Mouse (Mus musculus): Measurements from ENCODE around the gene Vamp8. TPM values are rescaled to one million over a fixed set of nuclear protein-coding genes. Genes with fewer than 3 reads are reported as not detected.

Vamp8 gene
- polyA plus RNA-seq, 1 experiment from 2014 or later = 87.4 TPM

GRCm38 (mm10) chr6:72364009-72364408, 26.5 kb downstream of the Vamp8 start:
- no peak overlapping the region for H3K27ac ChIP-seq (replicated peaks; ENCODE audit: low read depth, low read length)
- no peak overlapping the region for H3K4me2 ChIP-seq (ENCODE audit: low read depth, severe bottlenecking)
- 49% methylated on average over 7 of the region's 7 CpGs for WGBS
- no peak overlapping the region for H3K9ac ChIP-seq (ENCODE audit: low read length)
- H3K4me1 ChIP-seq (ENCODE audit: control insufficient read depth, insufficient read depth, low read length) = no peaks in the 10 kb centered on the region; the same call in 1 of the 2 replicates
- no peak for ATAC-seq (ENCODE audit: insufficient number of reproducible peaks, low FRiP score, low TSS enrichment, low read depth)
- no peak for DNase-seq (ENCODE audit: low spot score)
- H3K4me3 ChIP-seq (ENCODE audit: low read depth, low read length) = no peak overlapping the region
- H3K27me3 ChIP-seq (ENCODE audit: control insufficient read depth, insufficient read depth, low read length) = no peaks in the 10 kb centered on the region
- no peaks in the 10 kb centered on the region for H3K9me3 ChIP-seq (ENCODE audit: control insufficient read depth, low read length)
- H3K36me3 ChIP-seq (ENCODE audit: control insufficient read depth, insufficient read depth, low read length) = peaks cover 5% of the 10 kb centered on the region; the same call in 1 of the 2 replicates

GRCm38 (mm10) chr6:72362132-72363028, 28.1 kb downstream of the Vamp8 start:
- peak; percentile 98 for ATAC-seq (ENCODE audit: insufficient number of reproducible peaks, low FRiP score, low TSS enrichment, low read depth)
- WGBS = under 1% methylated on average over 42 of the region's 42 CpGs
- H3K27ac ChIP-seq (replicated peaks; ENCODE audit: low read depth, low read length) = no peak overlapping the region

GRCm38 (mm10) chr6:72361121-72361551, 29.4 kb downstream of the Vamp8 start:
- DNase-seq (ENCODE audit: low spot score) (no peak), ATAC-seq (ENCODE audit: insufficient number of reproducible peaks, low FRiP score, low TSS enrichment, low read depth) (no peak)
- Histone ChIP-seq H3K27me3 (ENCODE audit: control insufficient read depth, insufficient read depth, low read length) (no peaks in the 10 kb centered on the region), H3K9me3 (ENCODE audit: control insufficient read depth, low read length) (no peaks in the 10 kb centered on the region), H3K27ac (replicated peaks; ENCODE audit: low read depth, low read length) (no peak overlapping the region), H3K9ac (ENCODE audit: low read length) (no peak overlapping the region), H3K4me1 (ENCODE audit: control insufficient read depth, insufficient read depth, low read length) (no peaks in the 10 kb centered on the region; the same call in 1 of the 2 replicates), H3K4me3 (ENCODE audit: low read depth, low read length) (no peak overlapping the region; the same call in 1 of the 2 replicates), H3K4me2 (ENCODE audit: low read depth, severe bottlenecking) (peak overlapping the region; percentile 76), H3K36me3 (ENCODE audit: control insufficient read depth, insufficient read depth, low read length) (peaks cover 5% of the 10 kb centered on the region; the same call in 1 of the 2 replicates)
- whole genome bisulfite sequencing = 68% methylated on average over 5 of the region's 5 CpGs

More at GRCm38 (mm10) chr6:72362132-72363028, 28.1 kb downstream of the Vamp8 start:
- no peaks in the 10 kb centered on the region; the same call in 1 of the 2 replicates for H3K4me1 ChIP-seq (ENCODE audit: control insufficient read depth, insufficient read depth, low read length)
- H3K4me3 ChIP-seq (ENCODE audit: low read depth, low read length) = peak overlapping the region; percentile 72
- H3K27me3 ChIP-seq (ENCODE audit: control insufficient read depth, insufficient read depth, low read length) = no peaks in the 10 kb centered on the region
- peak overlapping the region; percentile 76 for H3K4me2 ChIP-seq (ENCODE audit: low read depth, severe bottlenecking)
- peaks cover 5% of the 10 kb centered on the region; the same call in 1 of the 2 replicates for H3K36me3 ChIP-seq (ENCODE audit: control insufficient read depth, insufficient read depth, low read length)
- peak; percentile 93 for DNase-seq (ENCODE audit: low spot score)
- peak overlapping the region; percentile 67 for H3K9ac ChIP-seq (ENCODE audit: low read length)
- H3K9me3 ChIP-seq (ENCODE audit: control insufficient read depth, low read length) = no peaks in the 10 kb centered on the region

- H3K27ac ChIP-seq (replicated peaks; ENCODE audit: low read depth, low read length) = no peak overlapping the region
- WGBS = 82% methylated on average over 7 of the region's 7 CpGs
- H3K9ac ChIP-seq (ENCODE audit: low read length) = no peak overlapping the region
- DNase-seq (ENCODE audit: low spot score) (no peak), ATAC-seq (ENCODE audit: insufficient number of reproducible peaks, low FRiP score, low TSS enrichment, low read depth) (no peak)
- H3K27me3 ChIP-seq (ENCODE audit: control insufficient read depth, insufficient read depth, low read length) = no peaks in the 10 kb centered on the region
- no peaks in the 10 kb centered on the region for H3K9me3 ChIP-seq (ENCODE audit: control insufficient read depth, low read length)
- H3K4me1 ChIP-seq (ENCODE audit: control insufficient read depth, insufficient read depth, low read length) = no peaks in the 10 kb centered on the region; the same call in 1 of the 2 replicates
- no peak overlapping the region for H3K4me3 ChIP-seq (ENCODE audit: low read depth, low read length)
- no peak overlapping the region for H3K4me2 ChIP-seq (ENCODE audit: low read depth, severe bottlenecking)
- peaks cover 5% of the 10 kb centered on the region; the same call in 1 of the 2 replicates for H3K36me3 ChIP-seq (ENCODE audit: control insufficient read depth, insufficient read depth, low read length)
Observed at GRCm38 (mm10) chr6:72360599-72360935, 29.9 kb downstream of the Vamp8 start.

GRCm38 (mm10) chr6:72359891-72360598, 30.5 kb downstream of the Vamp8 start:
- no peaks in the 10 kb centered on the region; the same call in 1 of the 2 replicates for H3K4me1 ChIP-seq (ENCODE audit: control insufficient read depth, insufficient read depth, low read length)

GRCm38 (mm10) chr6:72359343-72359742, 31.2 kb downstream of the Vamp8 start:
- H3K4me2 ChIP-seq (ENCODE audit: low read depth, severe bottlenecking) = no peak overlapping the region
- H3K9ac ChIP-seq (ENCODE audit: low read length) = no peak overlapping the region
- DNase-seq (ENCODE audit: low spot score) (no peak), ATAC-seq (ENCODE audit: insufficient number of reproducible peaks, low FRiP score, low TSS enrichment, low read depth) (no peak)
- H3K4me1 ChIP-seq (ENCODE audit: control insufficient read depth, insufficient read depth, low read length) = peaks cover 4% of the 10 kb centered on the region; the same call in 1 of the 2 replicates
- no peak overlapping the region for H3K4me3 ChIP-seq (ENCODE audit: low read depth, low read length)
- no peak overlapping the region for H3K27ac ChIP-seq (replicated peaks; ENCODE audit: low read depth, low read length)
- 76% methylated on average over 2 of the region's 2 CpGs for WGBS
- no peaks in the 10 kb centered on the region for H3K27me3 ChIP-seq (ENCODE audit: control insufficient read depth, insufficient read depth, low read length)
- peaks cover 5% of the 10 kb centered on the region; the same call in 1 of the 2 replicates for H3K36me3 ChIP-seq (ENCODE audit: control insufficient read depth, insufficient read depth, low read length)
- no peaks in the 10 kb centered on the region for H3K9me3 ChIP-seq (ENCODE audit: control insufficient read depth, low read length)

More at GRCm38 (mm10) chr6:72359891-72360598, 30.5 kb downstream of the Vamp8 start:
- Histone ChIP-seq H3K27ac (replicated peaks; ENCODE audit: low read depth, low read length) (no peak overlapping the region), H3K4me2 (ENCODE audit: low read depth, severe bottlenecking) (no peak overlapping the region), H3K27me3 (ENCODE audit: control insufficient read depth, insufficient read depth, low read length) (no peaks in the 10 kb centered on the region), H3K9ac (ENCODE audit: low read length) (no peak overlapping the region), H3K9me3 (ENCODE audit: control insufficient read depth, low read length) (no peaks in the 10 kb centered on the region), H3K4me3 (ENCODE audit: low read depth, low read length) (no peak overlapping the region), H3K36me3 (ENCODE audit: control insufficient read depth, insufficient read depth, low read length) (peaks cover 5% of the 10 kb centered on the region; the same call in 1 of the 2 replicates)
- ATAC-seq (ENCODE audit: insufficient number of reproducible peaks, low FRiP score, low TSS enrichment, low read depth) = no peak
- 88% methylated on average over 11 of the region's 11 CpGs for WGBS
- no peak for DNase-seq (ENCODE audit: low spot score)

GRCm38 (mm10) chr6:72358086-72358764, 32.3 kb downstream of the Vamp8 start:
- H3K36me3 ChIP-seq (ENCODE audit: control insufficient read depth, insufficient read depth, low read length) = peaks cover 5% of the 10 kb centered on the region; the same call in 1 of the 2 replicates
- no peak for DNase-seq (ENCODE audit: low spot score)
- H3K27ac ChIP-seq (replicated peaks; ENCODE audit: low read depth, low read length) = no peak overlapping the region
- WGBS = 82% methylated on average over 9 of the region's 10 CpGs
- no peak for ATAC-seq (ENCODE audit: insufficient number of reproducible peaks, low FRiP score, low TSS enrichment, low read depth)
- H3K9ac ChIP-seq (ENCODE audit: low read length) = no peak overlapping the region
- no peak overlapping the region for H3K4me2 ChIP-seq (ENCODE audit: low read depth, severe bottlenecking)
- no peak overlapping the region for H3K4me3 ChIP-seq (ENCODE audit: low read depth, low read length)
- H3K27me3 ChIP-seq (ENCODE audit: control insufficient read depth, insufficient read depth, low read length) = no peaks in the 10 kb centered on the region
- H3K4me1 ChIP-seq (ENCODE audit: control insufficient read depth, insufficient read depth, low read length) = peaks cover 7% of the 10 kb centered on the region; the same call in 1 of the 2 replicates
- H3K9me3 ChIP-seq (ENCODE audit: control insufficient read depth, low read length) = no peaks in the 10 kb centered on the region

All from limb, embryonic 11.5 days (tissue).